Mouse (Mus musculus) spleen, adult 2 months (tissue): ENCODE data around the gene Tenm4.

ENCODE experiments used
- CTCF ChIP-seq: fragments of 200-500 bp; IDR thresholded peaks from 2 replicates; pipeline ENCODE4 v1.5.1; 2011; ENCODE audit warnings: mild to moderate bottlenecking, inconsistent platforms; ENCODE audit not compliant: insufficient read depth, insufficient read length, insufficient replicate concordance; ENCODE audit errors: extremely low read depth
- POLR2A ChIP-seq: fragments of 200-500 bp; IDR thresholded peaks from 2 replicates; pipeline ENCODE4 v1.6.1; 2011; ENCODE audit warnings: low read depth, low read length, inconsistent platforms

GRCm38 (mm10) chr7:96781068-96781467 is 610.0 kb downstream of the Tenm4 start:
- no peak for TF ChIP-seq CTCF
- TF ChIP-seq POLR2A = no peak
